Mouse (Mus musculus): ENCODE data around the gene B430305J03Rik. TPM values are rescaled to one million over a fixed set of nuclear protein-coding genes. Genes with fewer than 3 reads are reported as not detected.

Gene B430305J03Rik
- total and polyA plus RNA-seq, 2 experiments from 2014 or later = 2.8 TPM; not detected in 1

GRCm38 (mm10) chr3:61336205-61336604 is 29.5 kb downstream of the B430305J03Rik start:
- Histone ChIP-seq H3K4me1 (ENCODE audit: insufficient read depth) (no peaks in the 10 kb centered on the region), H3K27me3 (ENCODE audit: insufficient read depth, low read length) (no peaks in the 10 kb centered on the region), H3K4me2 (ENCODE audit: low read depth) (no peak overlapping the region), H3K36me3 (ENCODE audit: insufficient read depth) (no peaks in the 10 kb centered on the region), H3K9ac (no peak overlapping the region), H3K27ac (ENCODE audit: low read depth, low read length) (no peak overlapping the region), H3K4me3 (ENCODE audit: low read depth, low read length) (no peak overlapping the region), H3K9me3 (ENCODE audit: low read length) (no peaks in the 10 kb centered on the region)
- no peak for TF ChIP-seq CTCF (IDR thresholded peaks at IDR 0.05; ENCODE audit: low read depth)
- no peak for DNase-seq
- WGBS = 67% methylated on average over 2 of the region's 2 CpGs
- ATAC-seq = no peak

DNA sequence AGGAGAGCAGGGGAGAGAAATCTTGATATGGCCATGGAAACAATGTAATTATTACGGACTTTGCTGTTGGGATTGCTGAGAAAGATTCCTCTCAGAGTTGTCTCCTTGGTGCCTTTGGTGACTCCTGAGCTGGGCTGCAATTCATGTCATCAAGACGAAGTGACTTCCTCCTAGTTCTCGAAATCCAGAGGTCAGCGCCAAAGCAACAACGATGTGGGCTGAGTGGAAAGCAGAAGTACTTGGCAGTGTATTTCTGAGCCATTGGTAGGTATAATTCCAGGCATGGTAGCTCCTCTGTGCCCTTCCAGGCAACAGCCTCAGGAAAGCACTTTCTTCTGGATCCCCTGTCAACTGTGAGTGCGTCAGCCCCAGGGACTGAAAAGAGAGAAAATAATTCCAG is 44.1 kb downstream of the B430305J03Rik start:
- ATAC-seq (no peak), DNase-seq (no peak)
- Histone ChIP-seq H3K4me2 (ENCODE audit: low read depth) (no peak overlapping the region), H3K27ac (ENCODE audit: low read depth, low read length) (no peak overlapping the region), H3K4me3 (ENCODE audit: low read depth, low read length) (no peak overlapping the region), H3K9ac (no peak overlapping the region), H3K9me3 (ENCODE audit: low read length) (no peaks in the 10 kb centered on the region), H3K27me3 (ENCODE audit: insufficient read depth, low read length) (no peaks in the 10 kb centered on the region), H3K36me3 (ENCODE audit: insufficient read depth) (no peaks in the 10 kb centered on the region), H3K4me1 (ENCODE audit: insufficient read depth) (no peaks in the 10 kb centered on the region)
- 66% methylated on average over 6 of the region's 6 CpGs for WGBS
- no peak for TF ChIP-seq CTCF (IDR thresholded peaks at IDR 0.05; ENCODE audit: low read depth)

DNA sequence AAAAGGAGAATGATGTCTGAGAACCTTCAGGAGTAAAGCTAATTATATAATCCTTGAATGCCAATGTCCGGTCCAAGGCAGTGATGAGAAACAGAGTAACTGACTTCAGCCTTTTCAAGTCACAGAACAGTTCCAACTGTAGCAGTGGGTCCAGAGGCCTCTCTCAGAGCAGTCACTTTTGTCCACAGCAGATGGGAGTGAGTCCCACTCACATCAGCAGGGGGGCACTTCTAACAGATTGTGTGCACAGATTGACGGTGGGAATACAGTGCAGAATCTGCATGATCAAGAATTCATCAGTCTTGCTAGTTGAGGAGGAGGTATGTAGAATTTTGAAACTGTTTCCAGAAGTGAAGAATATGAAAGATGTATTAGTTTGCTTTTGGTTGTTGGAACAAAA is 45.7 kb downstream of the B430305J03Rik start:
- Histone ChIP-seq H3K36me3 (ENCODE audit: insufficient read depth) (no peaks in the 10 kb centered on the region), H3K4me1 (ENCODE audit: insufficient read depth) (no peaks in the 10 kb centered on the region), H3K4me2 (ENCODE audit: low read depth) (no peak overlapping the region), H3K4me3 (ENCODE audit: low read depth, low read length) (no peak overlapping the region), H3K27me3 (ENCODE audit: insufficient read depth, low read length) (no peaks in the 10 kb centered on the region), H3K9ac (no peak overlapping the region), H3K27ac (ENCODE audit: low read depth, low read length) (no peak overlapping the region), H3K9me3 (ENCODE audit: low read length) (no peaks in the 10 kb centered on the region)
- WGBS = 67% methylated on average over 2 of the region's 2 CpGs
- no peak for TF ChIP-seq CTCF (IDR thresholded peaks at IDR 0.05; ENCODE audit: low read depth)
- ATAC-seq (peak; percentile 42), DNase-seq (peak; percentile 20)

DNA sequence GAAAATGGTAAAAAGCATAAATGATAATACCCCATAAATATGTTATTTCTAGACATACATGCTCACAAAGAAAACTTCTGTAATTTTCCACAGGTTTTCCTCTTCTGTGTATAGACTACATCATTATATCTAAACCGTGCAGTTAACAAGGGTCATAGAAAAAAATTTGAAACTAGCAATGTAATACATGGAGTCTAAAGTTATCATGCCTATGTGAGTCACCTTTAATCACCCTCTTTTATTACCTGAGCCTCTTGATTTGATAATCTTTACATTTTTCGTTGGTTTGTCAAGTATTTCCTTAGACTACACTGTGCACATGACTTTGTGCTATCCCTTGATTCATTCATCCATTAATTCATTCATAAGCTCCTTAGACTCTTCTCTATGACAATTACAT is 50.7 kb downstream of the B430305J03Rik start:
- ATAC-seq = no peak
- TF ChIP-seq CTCF (IDR thresholded peaks at IDR 0.05; ENCODE audit: low read depth) = no peak
- no peak overlapping the region for H3K27ac ChIP-seq (ENCODE audit: low read depth, low read length)
- DNase-seq = no peak
- no peaks in the 10 kb centered on the region for H3K4me1 ChIP-seq (ENCODE audit: insufficient read depth)
- H3K9ac ChIP-seq = no peak overlapping the region
- H3K4me2 ChIP-seq (ENCODE audit: low read depth) = no peak overlapping the region
- H3K4me3 ChIP-seq (ENCODE audit: low read depth, low read length) = no peak overlapping the region
- no peaks in the 10 kb centered on the region for H3K27me3 ChIP-seq (ENCODE audit: insufficient read depth, low read length)
- H3K36me3 ChIP-seq (ENCODE audit: insufficient read depth) = no peaks in the 10 kb centered on the region
- WGBS = 80% methylated on average over 2 of the region's 2 CpGs
- no peaks in the 10 kb centered on the region for H3K9me3 ChIP-seq (ENCODE audit: low read length)

Other genes starting within 250 kb of the B430305J03Rik start
- 7.4 and 9.7 TPM in 2 replicates for gene Rap2b, start 4.3 kb downstream of the B430305J03Rik start, total RNA-seq (2014; rRNA removed)
- gene Rap2b, start 4.3 kb downstream of the B430305J03Rik start, polyA plus RNA-seq (2015; fragmentation: Nextera tagmentation; extraction: Ambion mirVana) = 16.6 and 21.2 TPM in 2 replicates